Mouse (Mus musculus): ENCODE measurements at regions not wholly inside any gene's neighbourhood (a gene's known extent, or its start where the extent isn't known, plus 50 kb on each side); places are given as distances from the start of the nearest gene placed in this dataset.

DNA sequence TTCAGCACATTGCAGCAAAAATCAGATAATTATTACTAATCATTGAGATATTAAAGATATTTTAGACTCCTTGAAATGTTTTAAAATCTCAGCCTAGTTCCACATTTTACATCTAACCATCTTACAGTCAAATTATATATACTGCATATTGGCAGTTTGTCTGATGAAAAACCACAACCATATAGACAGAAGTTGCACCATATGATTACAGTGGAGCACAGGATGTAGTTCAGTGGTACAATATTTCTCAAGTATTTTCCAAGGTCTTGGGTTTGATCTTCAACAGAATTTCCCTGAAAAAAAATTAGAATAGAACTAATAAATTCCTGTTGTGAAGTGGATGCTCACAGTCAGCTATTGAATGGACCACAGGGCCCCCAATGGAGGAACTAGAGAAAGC, 140.2 kb upstream of the Mbnl1 start:
- Histone ChIP-seq H3K9ac (ENCODE audit: insufficient read depth, low read depth) (no peak overlapping the region), H3K27ac (ENCODE audit: insufficient read depth, low read depth) (no peak overlapping the region), H3K4me1 (ENCODE audit: control insufficient read depth in 1 of 2, insufficient read depth in 2 of 2) (no peaks in the 10 kb centered on the region), H3K36me3 (replicated peaks in 1 of 2; ENCODE audit: control insufficient read depth in 1 of 2, insufficient read depth in 1 of 2, low read length in 1 of 2) (no peaks in the 10 kb centered on the region), H3K79me2 (replicated peaks; ENCODE audit: control insufficient read depth, extremely low read depth, insufficient read depth, poor library complexity, severe bottlenecking) (no peaks in the 10 kb centered on the region), H3K4me2 (ENCODE audit: insufficient read depth, low read depth, poor library complexity, severe bottlenecking) (no peak overlapping the region), H3K27me3 (replicated peaks) (no peaks in the 10 kb centered on the region), H3K4me3 (replicated peaks in 1 of 3; ENCODE audit: low read depth in 2 of 3, low read length in 2 of 3, poor library complexity in 1 of 3) (no peak overlapping the region), H3K9me3 (replicated peaks; ENCODE audit: low read length) (no peaks in the 10 kb centered on the region)
- DNase-seq (ENCODE audit: extremely low read depth) = no peak
- TF ChIP-seq ETS1 (conservative IDR thresholded peaks at IDR 0.05; ENCODE audit: low read depth, low read length) (no peak), RAD21 (IDR thresholded peaks at IDR 0.05; ENCODE audit: low read depth, low read length) (no peak), ZKSCAN1 (IDR thresholded peaks at IDR 0.05; ENCODE audit: borderline replicate concordance, low read depth, low read length) (no peak), USF2 (conservative IDR thresholded peaks at IDR 0.05; ENCODE audit: low read depth, low read length) (no peak), UBTF (IDR thresholded peaks at IDR 0.05; ENCODE audit: low read depth, low read length) (no peak), JUND (conservative IDR thresholded peaks at IDR 0.05; ENCODE audit: low read depth, low read length) (no peak), SIN3A (IDR thresholded peaks at IDR 0.05; ENCODE audit: low read length) (no peak), MAFK (IDR thresholded peaks at IDR 0.05; ENCODE audit: insufficient replicate concordance, low read length) (no peak), MEF2A (IDR thresholded peaks at IDR 0.05; ENCODE audit: borderline replicate concordance, low read depth, low read length) (no peak), GABPA (IDR thresholded peaks at IDR 0.05; ENCODE audit: insufficient replicate concordance, low read depth, low read length) (no peak), JUN (IDR thresholded peaks at IDR 0.05; ENCODE audit: insufficient read depth, low read depth, low read length) (no peak), BHLHE40 (IDR thresholded peaks at IDR 0.05; ENCODE audit: low read depth, low read length) (no peak), CHD1 (IDR thresholded peaks at IDR 0.05; ENCODE audit: low read depth, low read length) (no peak)
- in situ Hi-C loops (cut with MboI; ENCODE audit: low pct_ligation_motif_present, low pct_unique_long_range_greater_than_20kb, low sequenced_read_pairs) = no loop called here
- dilution Hi-C loops (cut with MboI; ENCODE audit: extremely low pct_ligation_motif_present, extremely low pct_unique_long_range_greater_than_20kb, low sequenced_read_pairs) = no loop called here

DNA sequence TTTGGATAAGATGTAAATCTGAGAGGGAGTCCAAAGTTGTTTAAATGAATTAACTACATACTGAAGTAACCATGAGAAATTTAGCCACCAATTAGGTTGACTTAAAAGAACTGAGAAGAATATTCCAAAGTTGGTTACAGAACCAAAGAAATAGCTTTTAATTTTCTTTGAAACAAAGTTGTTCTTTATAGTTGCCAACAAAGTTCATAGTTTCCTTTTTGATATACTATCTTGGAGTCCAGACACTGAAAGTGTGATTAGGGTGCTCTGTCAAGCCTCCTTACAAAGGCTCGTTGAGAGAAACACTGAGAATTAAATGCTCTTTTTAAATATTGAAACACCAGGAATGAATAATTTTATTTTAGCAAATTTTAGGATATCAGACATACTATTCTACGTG, 139.0 kb upstream of the Mbnl1 start:
- DNase-seq (ENCODE audit: extremely low read depth) = no peak
- Histone ChIP-seq H3K9me3 (replicated peaks; ENCODE audit: low read length) (no peaks in the 10 kb centered on the region), H3K4me3 (replicated peaks in 1 of 3; ENCODE audit: low read depth in 2 of 3, low read length in 2 of 3, poor library complexity in 1 of 3) (no peak overlapping the region), H3K79me2 (replicated peaks; ENCODE audit: control insufficient read depth, extremely low read depth, insufficient read depth, poor library complexity, severe bottlenecking) (no peaks in the 10 kb centered on the region), H3K27me3 (replicated peaks) (no peaks in the 10 kb centered on the region), H3K4me1 (ENCODE audit: control insufficient read depth in 1 of 2, insufficient read depth in 2 of 2) (no peaks in the 10 kb centered on the region), H3K36me3 (replicated peaks in 1 of 2; ENCODE audit: control insufficient read depth in 1 of 2, insufficient read depth in 1 of 2, low read length in 1 of 2) (no peaks in the 10 kb centered on the region), H3K9ac (ENCODE audit: insufficient read depth, low read depth) (no peak overlapping the region), H3K27ac (ENCODE audit: insufficient read depth, low read depth) (no peak overlapping the region), H3K4me2 (ENCODE audit: insufficient read depth, low read depth, poor library complexity, severe bottlenecking) (no peak overlapping the region)
- TF ChIP-seq MAFK (IDR thresholded peaks at IDR 0.05; ENCODE audit: insufficient replicate concordance, low read length) = no peak
- TF ChIP-seq USF1 (IDR thresholded peaks at IDR 0.05; ENCODE audit: low read depth, low read length) = no peak
- no peak for TF ChIP-seq MAZ (IDR thresholded peaks at IDR 0.05; ENCODE audit: low read depth, low read length)
- in situ Hi-C loops (cut with MboI; ENCODE audit: low pct_ligation_motif_present, low pct_unique_long_range_greater_than_20kb, low sequenced_read_pairs) = no loop called here
- dilution Hi-C loops (cut with MboI; ENCODE audit: extremely low pct_ligation_motif_present, extremely low pct_unique_long_range_greater_than_20kb, low sequenced_read_pairs) = no loop called here
